Mouse (Mus musculus): ENCODE data around the gene Parva.

The Parva gene

GRCm38 (mm10) chr7:112614046-112614790 is 186.9 kb downstream of the Parva start:
- no peak for DNase-seq

- peak; percentile 64 for DNase-seq
These were observed 187.7 kb downstream of the Parva start for GRCm38 (mm10) chr7:112614791-112615668.

- DNase-seq, result peak; percentile 25
These were observed 193.2 kb downstream of the Parva start for GRCm38 (mm10) chr7:112620322-112621179.

- DNase-seq, result no peak
These were observed 200.2 kb downstream of the Parva start for GRCm38 (mm10) chr7:112627481-112627880.

- peak; percentile 27 for DNase-seq
These were observed 207.4 kb downstream of the Parva start for GRCm38 (mm10) chr7:112634505-112635213.

GRCm38 (mm10) chr7:112635936-112636335 is 208.6 kb downstream of the Parva start:
- no peak for DNase-seq
